Mouse (Mus musculus): ENCODE data around the gene Prl3d3.
"Not testable (repeated sequence)": the region's sequence is repeated elsewhere in the genome, so short reads cannot be mapped to it uniquely, and the experiment has no call there.

Prl3d3 gene

DNA sequence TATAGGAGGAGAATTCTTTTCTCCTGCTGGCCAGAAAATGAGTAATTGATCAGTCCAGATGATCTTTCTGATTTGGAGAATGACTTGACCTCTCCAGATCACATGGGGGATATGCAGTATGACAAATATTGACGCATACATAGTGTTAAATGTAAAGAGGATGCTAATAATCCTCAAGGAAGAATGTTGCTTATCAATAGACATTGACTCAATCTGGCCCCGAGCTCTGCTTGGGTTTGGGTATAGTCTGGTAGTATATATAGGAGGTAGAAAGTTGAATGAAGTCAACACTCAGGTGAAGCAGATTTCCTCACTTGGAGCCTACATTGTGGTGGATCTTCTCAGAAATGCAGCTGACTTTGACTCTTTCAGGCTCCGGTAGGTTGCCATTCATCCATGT, at the start of gene Prl3d3:
TSS of gene Prl3d3 (plus strand) at position 301 of the 400 bp plus-strand sequence.
- in situ Hi-C loops (cut with MseI, MboI), result not testable (repeated sequence)

DNA sequence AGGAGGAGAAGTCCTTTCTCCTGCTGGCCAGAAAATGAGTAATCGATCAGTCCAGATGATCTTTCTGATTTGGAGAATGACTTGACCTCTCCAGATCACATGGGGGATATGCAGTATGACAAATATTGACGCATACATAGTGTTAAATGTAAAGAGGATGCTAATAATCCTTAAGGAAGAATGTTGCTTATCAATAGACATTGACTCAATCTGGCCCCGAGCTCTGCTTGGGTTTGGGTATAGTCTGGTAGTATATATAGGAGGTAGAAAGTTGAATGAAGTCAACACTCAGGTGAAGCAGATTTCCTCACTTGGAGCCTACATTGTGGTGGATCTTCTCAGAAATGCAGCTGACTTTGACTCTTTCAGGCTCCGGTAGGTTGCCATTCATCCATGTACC, 35.2 kb upstream of the Prl3d3 start, which contains the start of gene Prl3d2:
TSS of gene Prl3d2 (plus strand) at position 301 of the 400 bp plus-strand sequence.
- in situ Hi-C loops (cut with MseI, MboI), result not testable (repeated sequence)

DNA sequence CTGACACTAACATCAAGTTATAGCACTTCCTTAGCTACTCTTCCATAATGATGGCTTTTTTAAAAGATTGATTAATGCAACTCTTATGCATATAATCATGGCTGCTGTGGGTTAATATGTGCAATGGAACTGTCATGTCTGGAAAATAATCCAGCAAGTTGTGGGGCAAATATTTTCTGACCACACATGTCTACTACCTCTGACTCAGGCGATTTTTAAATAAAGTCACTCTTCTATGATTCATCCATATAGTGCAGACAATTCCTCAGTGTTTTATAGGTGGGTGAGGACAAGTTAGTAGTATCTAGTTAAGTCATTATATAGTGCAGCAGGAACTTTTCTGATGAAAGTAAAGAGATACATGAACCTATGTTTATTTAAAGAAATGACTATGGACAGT, 8.3 kb upstream of the Prl3d3 start:
- in situ Hi-C loops (cut with MseI, MboI), result no loop called here

DNA sequence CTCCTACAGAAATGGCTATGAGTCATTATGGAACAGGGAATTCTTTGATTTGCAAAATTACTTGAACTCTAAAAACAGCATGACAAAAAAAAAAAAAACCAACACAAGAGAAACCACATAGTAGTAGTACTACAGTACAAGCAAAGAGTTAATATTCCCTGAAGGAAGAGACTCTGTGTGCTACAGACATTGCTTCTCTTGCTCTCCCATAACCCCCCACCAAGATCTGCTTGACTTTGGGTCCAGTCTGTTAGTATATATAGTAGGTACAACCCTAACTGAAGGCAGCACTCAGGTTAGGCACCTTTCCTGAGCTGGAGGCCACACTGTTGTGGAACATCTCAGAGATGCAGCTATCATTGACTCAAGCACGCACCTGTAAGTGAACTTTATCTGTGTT, 39.8 kb downstream of the Prl3d3 start, which contains the start of gene Prl3c1:
TSS of gene Prl3c1 (plus strand) at position 301 of the 400 bp plus-strand sequence.
- in situ Hi-C loops (cut with MseI, MboI), result no loop called here

Measured in mouse trophoblast stem cell (cell line).